Mouse (Mus musculus): Measurements from ENCODE around the gene Bdp1. TPM values are rescaled to one million over a fixed set of nuclear protein-coding genes. Genes with fewer than 3 reads are reported as not detected.

The Bdp1 gene
- 29.5 and 34.5 TPM in 2 replicates for polyA plus RNA-seq (2015; fragmentation: Nextera tagmentation; extraction: Ambion mirVana)

DNA sequence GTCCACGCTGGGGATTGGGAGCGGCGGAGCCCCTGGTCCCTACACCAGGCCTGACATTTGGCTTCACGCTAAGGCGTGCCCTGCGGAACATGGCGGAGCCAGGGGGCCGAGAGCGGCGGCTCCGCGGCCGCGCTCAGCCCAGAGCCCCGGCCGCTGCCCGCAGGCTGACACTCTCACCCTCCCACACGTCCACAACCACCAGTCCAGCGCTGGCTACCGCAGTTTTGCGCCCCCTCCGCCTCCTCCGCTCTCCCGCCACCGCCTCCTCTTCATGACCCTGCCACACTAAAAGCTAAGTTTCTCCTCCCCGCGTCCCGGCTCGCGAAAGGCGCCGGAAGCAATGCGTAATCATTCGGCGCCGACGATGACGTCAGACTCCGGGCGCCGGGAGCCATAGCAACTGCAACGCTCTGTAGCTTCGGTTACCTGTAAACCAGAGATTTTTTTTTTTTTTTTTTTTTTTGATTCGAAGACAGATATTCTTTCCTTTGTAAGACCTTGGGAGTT, at the start of gene Bdp1:
Gene Bdp1, minus strand, starts transcription at position 323 of the 507 bp plus-strand sequence.
- Histone ChIP-seq H3K9me3 (replicated peaks) (no peaks in the 10 kb centered on the region), H3K27me3 (peaks cover 6% of the 10 kb centered on the region; the same call in 1 of the 2 replicates), H3K9ac (peak within 1 kb of the TSS; percentile 91), H3K4me1 (peaks cover 21% of the 10 kb centered on the region), H3K4me3 (peak within 1 kb of the TSS; percentile 100), H3K4me2 (peak within 1 kb of the TSS; percentile 81), H3K36me3 (ENCODE audit: poor library complexity, severe bottlenecking) (peaks cover 3% of the 10 kb centered on the region), H3K27ac (peak within 1 kb of the TSS; percentile 65)
- under 1% methylated on average over 44 of the region's 44 CpGs for WGBS
- ATAC-seq, result peak; percentile 84

DNA sequence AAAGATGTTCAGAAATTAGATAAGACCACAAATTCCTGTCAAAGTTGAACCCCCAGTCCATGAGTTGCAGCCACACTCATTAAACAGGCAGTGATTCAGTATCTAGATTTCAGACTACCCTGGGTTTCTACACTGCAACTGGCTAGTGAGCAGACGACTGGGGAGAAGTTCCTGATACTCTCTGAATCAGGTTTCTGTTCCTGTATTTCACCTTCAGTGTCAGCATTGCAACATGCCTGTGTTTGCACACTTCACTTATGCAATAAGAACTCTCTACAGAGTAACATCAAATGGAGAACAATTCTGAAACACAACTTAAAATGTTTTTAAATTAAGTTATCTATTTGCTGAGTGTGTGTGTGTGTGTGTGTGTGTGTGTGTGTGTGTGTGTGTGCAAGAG, 48.8 kb upstream of the Bdp1 start:
- Histone ChIP-seq H3K4me2 (no peak overlapping the region), H3K27me3 (no peaks in the 10 kb centered on the region), H3K36me3 (ENCODE audit: poor library complexity, severe bottlenecking) (no peaks in the 10 kb centered on the region), H3K4me3 (no peak overlapping the region), H3K9me3 (replicated peaks) (no peaks in the 10 kb centered on the region), H3K4me1 (no peaks in the 10 kb centered on the region), H3K9ac (no peak overlapping the region), H3K27ac (no peak overlapping the region)
- 57% methylated on average over 1 of the region's 1 CpGs for WGBS
- ATAC-seq, result no peak

DNA sequence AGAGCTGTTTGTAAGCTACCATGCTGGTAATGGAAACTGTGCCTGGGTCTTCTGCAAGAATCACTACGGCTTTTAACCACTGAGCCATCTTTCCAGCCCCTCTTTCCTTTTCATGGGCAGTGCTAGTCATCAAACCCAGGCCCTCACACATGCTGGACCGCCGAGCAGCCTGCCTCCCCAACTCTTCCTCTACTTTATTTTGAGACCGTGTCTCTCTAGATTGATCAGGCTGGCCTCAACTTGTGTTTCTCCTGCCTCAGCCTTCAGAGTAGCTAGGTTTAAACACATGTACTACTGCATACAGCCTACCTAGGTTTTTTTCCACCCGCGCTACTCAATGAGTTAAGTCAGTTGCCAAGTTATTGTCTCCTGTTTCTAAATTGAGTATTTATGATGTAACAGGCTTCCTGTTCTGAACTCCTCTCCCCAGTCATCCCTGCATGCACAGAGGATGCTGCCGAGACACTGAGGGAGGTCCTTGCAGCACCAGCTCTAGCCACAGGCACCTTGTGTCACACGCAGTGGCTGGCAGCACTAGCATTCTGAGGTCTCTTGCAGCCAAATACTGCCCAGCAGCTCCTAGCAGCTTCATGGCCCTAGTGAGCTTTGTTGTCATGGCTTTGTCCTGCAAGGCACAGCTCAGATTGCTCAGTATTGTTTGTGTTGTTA, 37.9 kb upstream of the Bdp1 start:
- Histone ChIP-seq H3K27me3 (no peaks in the 10 kb centered on the region), H3K36me3 (ENCODE audit: poor library complexity, severe bottlenecking) (peaks cover 23% of the 10 kb centered on the region), H3K4me2 (no peak overlapping the region), H3K4me3 (no peak overlapping the region), H3K9me3 (replicated peaks) (no peaks in the 10 kb centered on the region), H3K9ac (no peak overlapping the region), H3K27ac (no peak overlapping the region), H3K4me1 (no peaks in the 10 kb centered on the region)
- ATAC-seq, result no peak
- 88% methylated on average over 8 of the region's 8 CpGs for WGBS

DNA sequence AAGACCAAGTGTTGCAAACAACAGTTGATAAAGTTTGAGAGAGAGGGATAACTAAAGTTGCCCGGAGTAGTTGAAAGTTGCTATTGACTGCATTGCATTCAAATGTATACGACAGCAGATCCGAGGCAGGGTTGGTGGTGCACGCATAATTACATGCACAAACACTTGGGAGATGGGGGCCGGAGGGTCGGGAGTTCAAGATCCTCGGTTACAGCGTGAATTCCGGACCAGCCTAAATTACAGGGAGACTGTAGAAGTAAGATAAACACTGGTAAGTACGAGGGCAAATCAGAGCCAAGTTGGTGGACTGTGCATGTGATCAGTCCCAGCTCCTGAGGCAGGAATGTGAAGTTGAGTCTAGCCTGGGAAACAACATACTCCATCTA, 21.4 kb upstream of the Bdp1 start:
- peak overlapping the region; percentile 90 for H3K9ac ChIP-seq
- peaks cover 14% of the 10 kb centered on the region for H3K4me1 ChIP-seq
- no peaks in the 10 kb centered on the region for H3K27me3 ChIP-seq
- H3K36me3 ChIP-seq (ENCODE audit: poor library complexity, severe bottlenecking), result peaks cover 36% of the 10 kb centered on the region
- H3K4me2 ChIP-seq, result peak overlapping the region; percentile 97
- no peaks in the 10 kb centered on the region for H3K9me3 ChIP-seq (replicated peaks)
- no peak overlapping the region for H3K27ac ChIP-seq
- WGBS, result 4% methylated on average over 10 of the region's 10 CpGs
- peak; percentile 48; the same call in 1 of the 2 replicates for ATAC-seq
- H3K4me3 ChIP-seq, result peak overlapping the region; percentile 94

DNA sequence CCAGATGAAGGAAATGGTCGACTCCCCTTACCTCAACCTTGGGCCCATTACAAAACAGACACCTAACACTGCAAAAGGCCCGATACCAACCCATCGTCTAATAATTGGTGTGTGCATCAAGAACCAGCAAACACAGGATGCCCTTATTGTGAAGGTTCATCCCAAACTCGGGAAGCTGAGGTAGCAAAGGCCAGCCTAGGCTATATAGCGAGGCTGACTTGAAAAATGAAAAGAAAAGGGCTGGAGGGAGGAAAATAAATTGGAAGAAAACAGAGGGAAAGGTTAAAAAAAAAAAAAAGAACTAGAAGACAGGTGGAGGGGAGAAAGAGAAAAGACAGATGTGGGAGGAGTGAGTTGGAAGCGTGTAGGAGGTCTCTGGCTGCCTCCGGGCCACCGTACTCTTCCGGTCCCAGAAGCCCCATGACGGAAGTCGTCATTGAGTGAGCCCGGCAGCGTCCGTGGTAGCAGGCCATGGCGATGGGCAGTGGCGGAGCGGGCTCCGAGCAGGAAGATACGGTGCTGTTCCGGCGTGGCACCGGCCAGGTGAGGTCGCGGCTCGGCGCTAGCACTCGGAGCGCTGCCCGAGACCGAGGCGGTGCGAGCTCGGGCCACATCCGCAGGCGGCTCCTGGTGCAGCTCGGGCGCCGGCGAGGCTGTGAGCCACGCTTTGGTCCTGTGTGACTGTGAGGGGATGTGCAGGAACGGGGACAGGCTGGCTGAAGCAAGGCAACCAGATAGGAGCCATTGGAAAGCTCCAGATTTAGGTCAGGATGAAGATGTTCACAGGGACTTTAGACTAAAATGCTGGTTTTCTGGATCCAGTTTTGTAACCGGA, 20.8 kb upstream of the Bdp1 start, which contains the start of gene Smn1:
Gene Smn1, plus strand, starts transcription at position 430 of the 835 bp plus-strand sequence.
- Histone ChIP-seq H3K9me3 (replicated peaks) (no peaks in the 10 kb centered on the region), H3K36me3 (ENCODE audit: poor library complexity, severe bottlenecking) (peaks cover 30% of the 10 kb centered on the region), H3K4me1 (peaks cover 14% of the 10 kb centered on the region)

DNA sequence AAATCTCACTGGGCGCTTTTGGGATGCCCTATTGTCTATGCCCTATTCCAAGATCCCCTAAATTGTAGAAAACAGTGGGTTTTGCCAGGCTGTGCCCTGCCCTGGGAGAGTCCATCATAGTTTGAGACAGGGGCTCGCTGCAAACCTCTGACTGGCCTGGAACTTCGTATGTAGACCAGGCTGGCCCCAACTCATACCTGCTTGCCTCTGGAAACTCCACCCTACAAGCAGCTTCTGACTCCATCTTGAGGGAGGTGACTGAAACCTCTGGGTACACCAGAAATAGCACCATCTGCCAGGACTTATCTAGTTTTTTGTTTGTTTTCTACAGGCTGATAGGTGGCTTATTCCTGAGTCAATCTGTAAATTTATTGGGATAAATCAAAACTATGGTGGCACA, 20.1 kb upstream of the Bdp1 start:
- no peaks in the 10 kb centered on the region for H3K9me3 ChIP-seq (replicated peaks)
- H3K4me2 ChIP-seq, result peak overlapping the region; percentile 97
- H3K4me1 ChIP-seq, result peaks cover 14% of the 10 kb centered on the region
- no peak overlapping the region for H3K9ac ChIP-seq
- H3K36me3 ChIP-seq (ENCODE audit: poor library complexity, severe bottlenecking), result peaks cover 23% of the 10 kb centered on the region
- peak; percentile 12; the same call in 1 of the 2 replicates for ATAC-seq
- no peaks in the 10 kb centered on the region for H3K27me3 ChIP-seq
- H3K4me3 ChIP-seq, result peak overlapping the region; percentile 94
- H3K27ac ChIP-seq, result no peak overlapping the region
- 95% methylated on average over 3 of the region's 3 CpGs for WGBS

More for the DNA sequence above, 20.8 kb upstream of the Bdp1 start, which contains the start of gene Smn1:
- ATAC-seq, result peak; percentile 99
- Histone ChIP-seq H3K4me2 (peak within 1 kb of the TSS; percentile 97), H3K4me3 (peak within 1 kb of the TSS; percentile 94), H3K27ac (no peak within 1 kb of the TSS; the same call in 1 of the 2 replicates), H3K9ac (peak within 1 kb of the TSS; percentile 90), H3K27me3 (no peaks in the 10 kb centered on the region)
- 4% methylated on average over 42 of the region's 42 CpGs for WGBS

DNA sequence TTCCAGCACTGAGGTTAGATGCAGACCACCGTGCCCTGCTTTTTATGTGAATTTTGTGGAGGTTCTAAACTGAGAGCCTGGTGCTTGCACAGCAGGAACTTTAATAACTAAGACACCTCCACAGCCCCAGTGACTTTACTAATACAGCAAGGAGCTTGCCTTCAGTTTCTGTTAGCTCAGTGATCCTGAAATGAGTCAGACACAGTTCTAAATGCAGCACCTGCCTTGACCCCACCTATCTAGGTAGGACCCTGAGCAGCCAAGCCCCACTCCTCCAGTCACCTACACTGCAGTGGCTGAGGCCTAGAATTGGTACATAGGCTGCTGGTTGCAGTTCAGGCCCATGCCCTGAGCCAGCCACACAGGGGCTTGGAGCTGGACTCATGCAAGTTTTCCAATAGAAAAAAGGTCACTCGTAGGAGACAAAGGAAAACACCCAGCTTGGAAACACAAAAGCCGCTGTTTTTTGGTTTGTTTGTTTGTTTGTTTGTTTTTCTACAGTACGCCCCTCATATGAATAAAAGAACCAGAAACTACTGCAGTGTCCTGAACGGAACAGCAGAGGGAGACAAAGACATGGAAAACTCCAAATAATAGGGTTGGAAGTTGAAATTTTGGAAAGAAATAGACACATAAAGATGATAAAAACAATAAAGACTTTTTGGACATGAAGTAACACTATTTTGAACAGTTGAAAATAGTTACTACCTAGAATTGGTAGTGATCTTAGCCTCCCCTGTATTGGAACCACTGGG, 8.5 kb upstream of the Bdp1 start:
- H3K4me1 ChIP-seq, result peaks cover 12% of the 10 kb centered on the region
- no peak overlapping the region for H3K4me3 ChIP-seq
- no peak overlapping the region for H3K4me2 ChIP-seq
- no peak for ATAC-seq
- H3K36me3 ChIP-seq (ENCODE audit: poor library complexity, severe bottlenecking), result peaks cover 40% of the 10 kb centered on the region
- no peaks in the 10 kb centered on the region for H3K9me3 ChIP-seq (replicated peaks)
- H3K27me3 ChIP-seq, result no peaks in the 10 kb centered on the region
- 45% methylated on average over 5 of the region's 5 CpGs for WGBS
- no peak overlapping the region for H3K9ac ChIP-seq
- H3K27ac ChIP-seq, result no peak overlapping the region

DNA sequence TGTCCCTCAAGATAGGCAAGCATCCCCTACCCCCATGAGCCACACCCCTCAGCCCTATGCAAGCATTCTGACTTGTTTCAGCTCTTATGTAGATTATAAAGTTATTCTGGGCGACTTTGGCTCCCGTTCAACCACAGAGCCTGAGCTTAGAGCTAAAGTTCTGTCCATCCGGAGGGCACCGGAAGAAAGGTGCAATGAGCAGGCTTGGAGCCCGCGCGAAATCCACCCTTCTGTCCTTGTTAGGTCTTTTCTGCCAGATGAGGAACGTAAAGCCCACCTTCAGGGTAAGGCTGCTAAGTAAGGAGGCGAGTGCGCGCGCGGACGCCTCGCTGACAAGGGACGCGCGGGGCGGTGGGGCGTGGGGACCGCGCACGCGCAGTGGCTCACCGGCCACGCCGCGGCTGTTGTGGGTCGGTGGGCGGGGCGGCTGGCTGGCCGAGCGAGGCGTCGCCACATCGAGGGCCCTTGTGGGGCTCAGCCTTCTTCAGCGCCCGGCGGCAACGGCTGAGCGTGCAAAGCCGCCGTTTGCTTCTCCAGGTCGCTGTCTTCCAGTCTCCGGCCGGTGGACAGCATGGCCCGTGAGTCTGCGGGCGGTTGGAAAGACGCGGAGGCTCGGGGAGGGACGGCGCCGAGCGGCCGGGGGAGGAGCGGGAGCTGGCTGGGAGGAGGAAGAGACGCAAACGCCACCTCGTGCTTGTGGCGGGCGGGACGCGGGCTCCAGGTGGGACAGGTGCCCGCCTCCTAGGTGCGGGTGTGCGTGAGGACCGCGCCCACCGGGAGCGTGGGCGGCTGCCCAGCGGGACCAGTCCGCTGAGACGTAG, 4.0 kb upstream of the Bdp1 start, which contains the start of gene Serf1:
Gene Serf1, plus strand, starts transcription at position 361 of the 821 bp plus-strand sequence.
- Histone ChIP-seq H3K4me3 (peak within 1 kb of the TSS; percentile 84), H3K27ac (peak within 1 kb of the TSS; percentile 59; the same call in 1 of the 2 replicates), H3K9ac (peak within 1 kb of the TSS; percentile 87), H3K4me1 (peaks cover 18% of the 10 kb centered on the region), H3K4me2 (peak within 1 kb of the TSS; percentile 85), H3K27me3 (peaks cover 6% of the 10 kb centered on the region; the same call in 1 of the 2 replicates), H3K36me3 (ENCODE audit: poor library complexity, severe bottlenecking) (peaks cover 12% of the 10 kb centered on the region), H3K9me3 (replicated peaks) (no peaks in the 10 kb centered on the region)
- ATAC-seq, result peak; percentile 76
- 1% methylated on average over 68 of the region's 76 CpGs for WGBS

DNA sequence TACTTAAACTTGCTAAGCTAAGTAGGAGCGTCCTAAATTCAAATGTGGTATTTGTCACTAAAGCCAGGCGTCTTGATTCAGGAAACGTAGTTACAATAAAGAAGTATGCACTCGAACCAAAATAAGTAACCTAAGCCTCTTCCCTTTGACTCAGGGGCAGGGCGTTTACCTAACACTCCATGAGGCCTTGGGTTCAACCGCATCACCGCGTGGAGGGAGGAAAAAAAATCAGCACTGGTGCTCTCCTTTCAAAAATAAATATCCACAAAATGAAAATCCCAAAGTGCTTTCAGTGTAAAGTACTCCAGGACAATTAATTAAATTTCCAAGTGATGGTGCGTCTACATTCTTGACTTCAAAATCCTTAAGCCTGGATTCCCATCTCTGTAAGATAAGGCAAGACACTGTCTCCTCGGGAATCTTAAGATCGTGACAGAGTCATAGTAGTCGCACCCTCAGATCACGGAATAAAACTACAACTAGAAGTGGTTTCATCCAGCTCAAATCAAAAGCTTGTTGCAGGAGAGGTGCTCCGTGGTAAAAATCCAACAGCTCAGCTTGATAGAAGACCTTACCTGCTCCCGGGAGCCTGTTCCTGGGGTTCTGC, 715 bp downstream of the Bdp1 start:
- H3K9ac ChIP-seq, result peak overlapping the region; percentile 91
- no peak for ATAC-seq

DNA sequence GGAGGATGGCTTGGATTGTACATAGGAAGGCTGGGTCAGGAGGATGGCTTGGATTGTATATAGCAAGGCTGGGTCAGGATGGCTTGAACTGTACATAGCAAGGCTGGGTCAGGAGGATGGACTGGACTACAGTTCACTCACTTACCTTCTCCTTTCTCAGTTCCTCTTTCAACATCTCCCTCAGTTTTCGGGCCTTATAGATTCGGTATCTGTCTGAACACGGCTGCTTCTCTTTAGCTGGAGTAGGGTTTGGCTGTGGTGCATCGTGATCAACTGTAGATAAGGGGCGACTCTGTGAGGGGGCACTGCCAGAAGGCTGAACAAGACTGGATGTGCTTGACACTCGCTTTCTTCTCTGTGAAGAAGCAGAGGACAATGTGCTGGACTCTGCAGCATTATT, 5.1 kb downstream of the Bdp1 start:
- Histone ChIP-seq H3K4me3 (no peak overlapping the region), H3K36me3 (ENCODE audit: poor library complexity, severe bottlenecking) (peaks cover 48% of the 10 kb centered on the region), H3K4me1 (peaks cover 17% of the 10 kb centered on the region), H3K4me2 (no peak overlapping the region), H3K27ac (no peak overlapping the region), H3K27me3 (no peaks in the 10 kb centered on the region), H3K9me3 (replicated peaks) (no peaks in the 10 kb centered on the region), H3K9ac (no peak overlapping the region)
- 92% methylated on average over 6 of the region's 6 CpGs for WGBS
- ATAC-seq, result no peak

More for the DNA sequence above, 715 bp downstream of the Bdp1 start:
- Histone ChIP-seq H3K27me3 (peaks cover 6% of the 10 kb centered on the region; the same call in 1 of the 2 replicates), H3K4me3 (peak overlapping the region; percentile 100), H3K9me3 (replicated peaks) (no peaks in the 10 kb centered on the region), H3K27ac (peak overlapping the region; percentile 65), H3K4me2 (peak overlapping the region; percentile 81), H3K36me3 (ENCODE audit: poor library complexity, severe bottlenecking) (peaks cover 7% of the 10 kb centered on the region), H3K4me1 (peaks cover 17% of the 10 kb centered on the region)
- 7% methylated on average over 15 of the region's 15 CpGs for WGBS

Measured in forebrain, embryonic 13.5 days (tissue).